In the genomic region with DNA sequence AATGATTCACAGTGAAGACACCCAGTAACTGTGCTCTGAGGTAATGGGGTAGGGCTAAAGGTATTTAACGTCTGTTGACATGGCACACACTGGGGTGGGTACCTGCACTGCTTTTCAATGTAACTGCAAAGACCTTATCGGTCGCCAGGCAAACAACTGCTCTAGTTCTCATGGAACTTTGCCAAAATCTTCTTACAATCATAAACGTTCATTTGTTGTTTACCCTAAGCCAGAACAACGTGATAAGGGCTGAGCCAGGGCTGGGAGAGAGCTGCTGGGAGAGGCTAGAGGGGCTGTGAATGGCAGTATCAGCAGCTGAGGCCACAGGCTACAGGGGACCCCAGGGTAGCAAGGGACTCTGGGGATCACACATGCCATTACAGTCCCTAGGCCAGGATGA, we compare ENCODE assay signal across 14 mouse cellular contexts.
DNase-seq lines count a peak whose midpoint lies in the region; ATAC-seq and TF ChIP-seq lines count a peak whose summit lies in the region.
"Had no signal": no experiment of that assay in that cellular context is flagged by ENCODE, and none has a peak within 500 bp of the region (broad histone marks: within the 10 kb centered on the region; RNA-seq: fewer than 3 reads in every experiment).

No protein-coding gene starts in this region.

- WGBS in kidney, postnatal 0 days = 43% methylated on average over 5 of the region's 5 CpGs
- 19% methylated on average over 5 of the region's 5 CpGs for WGBS in liver, embryonic 16.5 days (ENCODE audit: insufficient replicate concordance)

- TF ChIP-seq EP300 in MEL (IDR thresholded peaks at IDR 0.05; ENCODE audit: low read depth in 1 of 2, low read length in 2 of 2) = peak; percentile 19 to 59; a peak in 3 of 4 replicates

- H3K79me2 ChIP-seq in MEL (ENCODE audit: control insufficient read depth, insufficient read depth, low read length, poor library complexity) = no peaks in the 10 kb centered on the region

- H3K36me3 ChIP-seq in kidney, postnatal 0 days (ENCODE audit: insufficient read depth, low read length) = no peaks in the 10 kb centered on the region
- no peaks in the 10 kb centered on the region for H3K36me3 ChIP-seq in MEL (ENCODE audit: control insufficient read depth in 1 of 2, insufficient read depth in 2 of 2, low read length in 2 of 2)
- H3K36me3 ChIP-seq in liver, embryonic 16.5 days (ENCODE audit: control insufficient read depth, insufficient read depth) = no peaks in the 10 kb centered on the region
- H3K36me3 ChIP-seq: embryonic facial prominence, embryonic 15.5 days; midbrain, embryonic 13.5 days had no signal

- ATAC-seq in kidney, postnatal 0 days (replicated peaks; ENCODE audit: low FRiP score, low read depth) = no peak
- peak; percentile 78 for ATAC-seq in liver, embryonic 16.5 days (ENCODE audit: low read depth)
- ATAC-seq: forebrain, postnatal 0 days; inflammation-experienced regulatory T-cells, adult 6 months; midbrain, embryonic 13.5 days had no signal

- 0 out of 2 replicates have a peak overlapping the region, but pooled peaks have one; percentile 25 for H3K27ac ChIP-seq in kidney, postnatal 0 days
- no peak overlapping the region for H3K27ac ChIP-seq in MEL (ENCODE audit: control insufficient read depth, low read depth, low read length)
- H3K27ac ChIP-seq in liver, embryonic 16.5 days (ENCODE audit: low read length) = no peak overlapping the region
- H3K27ac ChIP-seq: embryonic facial prominence, embryonic 15.5 days; midbrain, embryonic 13.5 days had no signal

- DNase-seq in kidney, postnatal 0 days (ENCODE audit: low spot score) = peak; percentile 40
- no peak for DNase-seq in kidney, adult 11 months
- peak; percentile 32 for DNase-seq in MEL (ENCODE audit: low read depth, low spot score)
- DNase-seq in lung, postnatal 4 days = peak; percentile 31 to 44
- no peak for DNase-seq in embryo, embryonic 10 days (ENCODE audit: low spot score)
- no peak for DNase-seq in layer of hippocampus, postnatal 36 days
- no peak for DNase-seq in adipocyte (ENCODE audit: low spot score)
- DNase-seq: B cell, adult 2 months; forebrain, postnatal 0 days; layer of hippocampus, adult 9-11 months had no signal

- no peaks in the 10 kb centered on the region for H3K4me1 ChIP-seq in kidney, postnatal 0 days (replicated peaks; ENCODE audit: insufficient read depth, low read length)
- H3K4me1 ChIP-seq in MEL (ENCODE audit: control insufficient read depth in 1 of 2, insufficient read depth in 2 of 2, low read length in 2 of 2) = peaks cover 0 to 4% of the 10 kb centered on the region in 2 experiments; a peak in 2 of 4 replicates
- H3K4me1 ChIP-seq in liver, embryonic 16.5 days (ENCODE audit: control insufficient read depth, low read depth, low read length) = no peaks in the 10 kb centered on the region; the same call in 1 of the 2 replicates
- H3K4me1 ChIP-seq: embryonic facial prominence, embryonic 15.5 days; midbrain, embryonic 13.5 days had no signal

- H3K9ac ChIP-seq in kidney, postnatal 0 days (ENCODE audit: low read depth, low read length) = no peak overlapping the region
- no peak overlapping the region for H3K9ac ChIP-seq in MEL (ENCODE audit: control insufficient read depth, low read depth, low read length, poor library complexity, severe bottlenecking)
- H3K9ac ChIP-seq in liver, embryonic 16.5 days (ENCODE audit: low read depth, low read length) = no peak overlapping the region
- H3K9ac ChIP-seq: embryonic facial prominence, embryonic 15.5 days; forebrain, postnatal 0 days; midbrain, embryonic 13.5 days had no signal

- H3K4me2 ChIP-seq in kidney, postnatal 0 days (ENCODE audit: low read length) = no peak overlapping the region
- no peak overlapping the region for H3K4me2 ChIP-seq in liver, embryonic 16.5 days (ENCODE audit: low read depth, low read length)
- H3K4me2 ChIP-seq: embryonic facial prominence, embryonic 15.5 days; midbrain, embryonic 13.5 days had no signal

- H3K27me3 ChIP-seq in kidney, postnatal 0 days (ENCODE audit: insufficient read depth, low read length) = no peaks in the 10 kb centered on the region
- H3K27me3 ChIP-seq in MEL (ENCODE audit: control insufficient read depth in 1 of 2, insufficient read depth in 2 of 2, low read length in 2 of 2) = no peaks in the 10 kb centered on the region; a peak in 1 of 4 replicates
- no peaks in the 10 kb centered on the region for H3K27me3 ChIP-seq in liver, embryonic 16.5 days (ENCODE audit: control insufficient read depth, insufficient read depth, low read depth, low read length)
- H3K27me3 ChIP-seq: embryonic facial prominence, embryonic 15.5 days; midbrain, embryonic 13.5 days had no signal

- TF ChIP-seq POLR2A in MEL (IDR thresholded peaks at IDR 0.05; ENCODE audit: control insufficient read depth in 1 of 2, insufficient read depth in 1 of 2, low read depth in 1 of 2, low read length in 2 of 2, poor library complexity in 1 of 2) = no peak

- H3K9me3 ChIP-seq in kidney, postnatal 0 days (replicated peaks; ENCODE audit: low read length) = no peaks in the 10 kb centered on the region
- H3K9me3 ChIP-seq in MEL (replicated peaks; ENCODE audit: insufficient read depth, low read length) = no peaks in the 10 kb centered on the region
- H3K9me3 ChIP-seq in liver, embryonic 16.5 days (replicated peaks; ENCODE audit: control insufficient read depth, low read length) = no peaks in the 10 kb centered on the region
- H3K9me3 ChIP-seq: embryonic facial prominence, embryonic 15.5 days; midbrain, embryonic 13.5 days had no signal

- no peak overlapping the region for H3K4me3 ChIP-seq in kidney, postnatal 0 days (replicated peaks; ENCODE audit: low read depth, low read length)
- H3K4me3 ChIP-seq in MEL (ENCODE audit: control insufficient read depth in 1 of 2, insufficient read depth in 1 of 2, low read depth in 2 of 2, low read length in 2 of 2) = no peak overlapping the region
- no peak overlapping the region for H3K4me3 ChIP-seq in liver, embryonic 16.5 days (ENCODE audit: low read depth, low read length)
- H3K4me3 ChIP-seq: embryonic facial prominence, embryonic 15.5 days; midbrain, embryonic 13.5 days had no signal

- no peak for TF ChIP-seq RAD21 in MEL (IDR thresholded peaks at IDR 0.05; ENCODE audit: low read depth, low read length)

- no peak for TF ChIP-seq CTCF in kidney, postnatal 0 days (IDR thresholded peaks at IDR 0.05; ENCODE audit: low read depth)
- TF ChIP-seq CTCF in MEL (IDR thresholded peaks at IDR 0.05 in 2 of 3, conservative IDR thresholded peaks at IDR 0.05 in 1 of 3; ENCODE audit: control insufficient read depth in 1 of 3, insufficient read depth in 1 of 3, low read depth in 2 of 3, low read length in 3 of 3, poor library complexity in 1 of 3, severe bottlenecking in 1 of 3) = no peak

TF ChIP-seq in MEL, 35 proteins besides CTCF, POLR2A, EP300 and RAD21:
- no peak for TF ChIP-seq GABPA (IDR thresholded peaks at IDR 0.05; ENCODE audit: low read depth, low read length)
- TF ChIP-seq ZMIZ1 (IDR thresholded peaks at IDR 0.05; ENCODE audit: low read depth, low read length) = no peak
- no peak for TF ChIP-seq E2F4 (IDR thresholded peaks at IDR 0.05; ENCODE audit: borderline replicate concordance, low read depth, low read length)
- no peak for TF ChIP-seq MAZ (IDR thresholded peaks at IDR 0.05; ENCODE audit: low read depth, low read length)
- TF ChIP-seq ZKSCAN1 (IDR thresholded peaks at IDR 0.05; ENCODE audit: low read depth, low read length) = no peak
- no peak for TF ChIP-seq CHD2 (IDR thresholded peaks at IDR 0.05; ENCODE audit: low read length)
- TF ChIP-seq HCFC1 (IDR thresholded peaks at IDR 0.05; ENCODE audit: low read depth, low read length) = no peak
- TF ChIP-seq RCOR1 (IDR thresholded peaks at IDR 0.05; ENCODE audit: low read depth, low read length) = peak; percentile 45; the same call in 1 of the 2 replicates
- TF ChIP-seq SIN3A (IDR thresholded peaks at IDR 0.05; ENCODE audit: low read length) = 0 out of 2 replicates have a peak, but pooled peaks have one; percentile 28
- TF ChIP-seq USF2 (IDR thresholded peaks at IDR 0.05; ENCODE audit: borderline replicate concordance in 1 of 2, insufficient read depth in 1 of 2, low read depth in 1 of 2, low read length in 2 of 2) = no peak
- no peak for TF ChIP-seq JUND (IDR thresholded peaks at IDR 0.05; ENCODE audit: low read depth, low read length)
- peak; percentile 35; the same call in 1 of the 2 replicates for TF ChIP-seq MYB (IDR thresholded peaks at IDR 0.05; ENCODE audit: low read depth, low read length)
- no peak for TF ChIP-seq CHD1 (IDR thresholded peaks at IDR 0.05; ENCODE audit: low read depth, low read length)
- peak; percentile 37; the same call in 1 of the 2 replicates for TF ChIP-seq ETS1 (IDR thresholded peaks at IDR 0.05; ENCODE audit: low read depth, low read length)
- TF ChIP-seq TBP (IDR thresholded peaks at IDR 0.05; ENCODE audit: low read depth, low read length) = no peak
- TF ChIP-seq GATA1 (IDR thresholded peaks at IDR 0.05; ENCODE audit: low read depth, low read length) = 0 out of 2 replicates have a peak, but pooled peaks have one; percentile 37
- TF ChIP-seq ZNF384 (IDR thresholded peaks at IDR 0.05; ENCODE audit: low read depth, low read length) = no peak
- no peak for TF ChIP-seq MYC (IDR thresholded peaks at IDR 0.05; ENCODE audit: low read depth, low read length)
- no peak for TF ChIP-seq SMC3 (IDR thresholded peaks at IDR 0.05; ENCODE audit: low read depth, low read length)
- TF ChIP-seq MAX (IDR thresholded peaks at IDR 0.05; ENCODE audit: low read length) = no peak
- no peak for TF ChIP-seq KAT2A (conservative IDR thresholded peaks at IDR 0.05; ENCODE audit: low read depth, low read length)
- TF ChIP-seq NRF1 (IDR thresholded peaks at IDR 0.05; ENCODE audit: insufficient read depth, low read depth, low read length, poor library complexity, severe bottlenecking) = no peak
- TF ChIP-seq TCF12 (IDR thresholded peaks at IDR 0.05; ENCODE audit: low read depth, low read length) = 0 out of 2 replicates have a peak, but pooled peaks have one; percentile 21
- TF ChIP-seq NELFE (IDR thresholded peaks at IDR 0.05; ENCODE audit: low read depth, low read length) = no peak
- no peak for TF ChIP-seq USF1 (IDR thresholded peaks at IDR 0.05; ENCODE audit: low read depth, low read length)

Comparison
In these comparisons a context has a peak if more than half of its experiments do, and no peak if none do; other contexts are left out.
1. DNase-seq: peak in kidney, postnatal 0 days (single experiment), MEL (single experiment) and lung, postnatal 4 days (2 of 2); none in kidney, adult 11 months (single experiment), embryo, embryonic 10 days (single experiment), layer of hippocampus, postnatal 36 days (0 of 2) and adipocyte (single experiment).